Mouse (Mus musculus): Measurements from ENCODE around the gene Map3k9.

Map3k9 gene

GRCm38 (mm10) chr12:81781105-81781909 is at the start of gene Map3k9:
Gene Map3k9 (minus strand): TSS chr12:81781175.
- CTCF ChIA-PET: no interaction called here

GRCm38 (mm10) chr12:81828355-81828754 is 47.4 kb upstream of the Map3k9 start:
- CTCF ChIA-PET: no interaction called here

GRCm38 (mm10) chr12:81822778-81823480 is 42.0 kb upstream of the Map3k9 start:
- CTCF ChIA-PET: interaction anchor here (0.7 kb wide), 1 partner anchor 99 kb away, joined by 3 read pairs; no protein-coding TSS in a partner anchor

GRCm38 (mm10) chr12:81822176-81822575 is 41.2 kb upstream of the Map3k9 start:
- CTCF ChIA-PET: interaction anchor here (0.7 kb wide), 1 partner anchor 99 kb away, joined by 3 read pairs; no protein-coding TSS in a partner anchor

GRCm38 (mm10) chr12:81820700-81821099 is 39.7 kb upstream of the Map3k9 start:
- CTCF ChIA-PET: no interaction called here

GRCm38 (mm10) chr12:81817126-81817505 is 36.1 kb upstream of the Map3k9 start:
- CTCF ChIA-PET: no interaction called here

GRCm38 (mm10) chr12:81816330-81817125 is 35.6 kb upstream of the Map3k9 start:
- CTCF ChIA-PET: interaction anchor here (0.8 kb wide), 1 partner anchor 147 kb away, joined by 12 read pairs; no protein-coding TSS in a partner anchor

GRCm38 (mm10) chr12:81814742-81815141 is 33.8 kb upstream of the Map3k9 start:
- CTCF ChIA-PET: no interaction called here

- CTCF ChIA-PET: interaction anchor here (0.7 kb wide), 1 partner anchor 32 kb away, joined by 3 read pairs; no protein-coding TSS in a partner anchor
Observed at GRCm38 (mm10) chr12:81810417-81810816, 29.4 kb upstream of the Map3k9 start.

- CTCF ChIA-PET: no interaction called here
Observed at GRCm38 (mm10) chr12:81808596-81808995, 27.6 kb upstream of the Map3k9 start.

- CTCF ChIA-PET: no interaction called here
Observed at GRCm38 (mm10) chr12:81807953-81808352, 27.0 kb upstream of the Map3k9 start.

- CTCF ChIA-PET: no interaction called here
Observed at GRCm38 (mm10) chr12:81807529-81807837, 26.5 kb upstream of the Map3k9 start.

- CTCF ChIA-PET: no interaction called here
Observed at GRCm38 (mm10) chr12:81806759-81807528, 26.0 kb upstream of the Map3k9 start.

- CTCF ChIA-PET: no interaction called here
Observed at GRCm38 (mm10) chr12:81806114-81806513, 25.1 kb upstream of the Map3k9 start.

- CTCF ChIA-PET: interaction anchor here (0.8 kb wide), 1 partner anchor 61 kb away, joined by 3 read pairs; no protein-coding TSS in a partner anchor
Observed at GRCm38 (mm10) chr12:81803803-81804202, 22.8 kb upstream of the Map3k9 start.

- CTCF ChIA-PET: interaction anchor here (0.8 kb wide), 1 partner anchor 62 kb away, joined by 3 read pairs; no protein-coding TSS in a partner anchor
Observed at GRCm38 (mm10) chr12:81803016-81803415, 22.0 kb upstream of the Map3k9 start.

GRCm38 (mm10) chr12:81801134-81801533 is 20.2 kb upstream of the Map3k9 start:
- CTCF ChIA-PET: no interaction called here

GRCm38 (mm10) chr12:81796541-81796940 is 15.6 kb upstream of the Map3k9 start:
- CTCF ChIA-PET: no interaction called here

GRCm38 (mm10) chr12:81792511-81793218 is 11.7 kb upstream of the Map3k9 start:
- CTCF ChIA-PET: interaction anchor here (0.6 kb wide), 1 partner anchor 400 kb away, joined by 22 read pairs; no protein-coding TSS in a partner anchor

GRCm38 (mm10) chr12:81789499-81789898 is 8.5 kb upstream of the Map3k9 start:
- CTCF ChIA-PET: no interaction called here

Measured in spleen, embryonic (tissue).